Mouse (Mus musculus) lung, embryonic 14.5 days (tissue): ENCODE measurements around the gene Opa1. TPM values are rescaled to one million over a fixed set of nuclear protein-coding genes. Genes with fewer than 3 reads are reported as not detected.

Experiments
- ATAC-seq: fragments of 200-750 bp; cut with Nextera tagmentation; 2 replicates; pipeline ENCODE4 v1.8.0; 2017; ENCODE audit warnings: mild to moderate bottlenecking, moderate TSS enrichment, moderate library complexity; ENCODE audit not compliant: insufficient read depth
- DNase-seq: peaks from one replicate; pipeline ENCODE4 v3.0.0-alpha.2; 2015
- H3K27ac ChIP-seq: fragments of 300-500 bp; sonication (generic); 2 replicates; pipeline ENCODE4 v1.5.1; 2014; ENCODE audit warnings: low read depth, mild to moderate bottlenecking, moderate library complexity
- H3K27me3 ChIP-seq: fragments of 300-500 bp; sonication (generic); 2 replicates; pipeline ENCODE4 v1.6.1; 2014; ENCODE audit warnings: low read length, control low read depth; ENCODE audit not compliant: insufficient read depth
- H3K36me3 ChIP-seq: fragments of 300-500 bp; sonication (generic); 2 replicates; pipeline ENCODE4 v1.6.1; 2014; ENCODE audit warnings: control low read depth; ENCODE audit not compliant: insufficient read depth
- H3K4me1 ChIP-seq: fragments of 300-500 bp; sonication (generic); 2 replicates; pipeline ENCODE4 v1.6.1; 2014; ENCODE audit warnings: antibody characterized with exemption, control low read depth; ENCODE audit not compliant: insufficient read depth
- H3K4me2 ChIP-seq: fragments of 300-500 bp; sonication (generic); 2 replicates; pipeline ENCODE4 v1.6.1; 2014; ENCODE audit warnings: mild to moderate bottlenecking
- H3K4me3 ChIP-seq: fragments of 300-500 bp; sonication (generic); 2 replicates; pipeline ENCODE4 v1.5.1; 2014; ENCODE audit warnings: low read depth, low read length
- H3K9ac ChIP-seq: fragments of 300-500 bp; sonication (generic); 2 replicates; pipeline ENCODE4 v1.6.1; 2014
- H3K9me3 ChIP-seq: fragments of 300-500 bp; sonication (generic); 2 replicates; pipeline ENCODE4 v1.6.1; 2016; ENCODE audit warnings: low read depth, low read length, control low read depth
- CTCF ChIP-seq: IDR thresholded peaks from 2 replicates; pipeline ENCODE4 v1.5.1; 2016; ENCODE audit warnings: antibody characterized with exemption, low read depth
- WGBS: fragments of 180-500 bp; shearing (Covaris S2); extraction: QIAGEN DNeasy Blood & Tissue Kit; methylation state at CpG from one replicate; pipeline ENCODE4 v1.1.7; 2014; 5-methylcytosine and 5-hydroxymethylcytosine counted together
- polyA plus RNA-seq: library from polyadenylated mRNA; unstranded; fragments of >200 nt; fragmentation: Nextera tagmentation; extraction: Ambion mirVana; gene quantifications from 2 replicates; pipeline ENCODE4 v1.2.1, GENCODE M21; 2014

Opa1 gene
- polyA plus RNA-seq, 1 experiment from 2014 or later = 39.1 TPM

- no peak overlapping the region for H3K9ac ChIP-seq
- DNase-seq = no peak
- H3K27ac ChIP-seq = no peak overlapping the region
- no peak overlapping the region for H3K4me3 ChIP-seq
- TF ChIP-seq CTCF = no peak
- H3K36me3 ChIP-seq = no peaks in the 10 kb centered on the region
- peaks cover 7% of the 10 kb centered on the region for H3K4me1 ChIP-seq
- H3K27me3 ChIP-seq = no peaks in the 10 kb centered on the region
- H3K4me2 ChIP-seq = no peak overlapping the region
- WGBS = 68% methylated on average over 18 of the region's 18 CpGs
- H3K9me3 ChIP-seq = no peaks in the 10 kb centered on the region
- ATAC-seq = no peak
Measured at GRCm38 (mm10) chr16:29680548-29681175, 101.5 kb downstream of the Opa1 start.

GRCm38 (mm10) chr16:29682555-29683431 is 103.7 kb downstream of the Opa1 start:
- TF ChIP-seq CTCF = no peak
- Histone ChIP-seq H3K27ac (peak overlapping the region; percentile 2; the same call in 1 of the 2 replicates), H3K9ac (no peak overlapping the region), H3K27me3 (no peaks in the 10 kb centered on the region), H3K4me1 (peaks cover 7% of the 10 kb centered on the region), H3K4me2 (no peak overlapping the region; the same call in 1 of the 2 replicates), H3K4me3 (no peak overlapping the region), H3K9me3 (no peaks in the 10 kb centered on the region), H3K36me3 (no peaks in the 10 kb centered on the region)
- DNase-seq = peak; percentile 28
- 42% methylated on average over 17 of the region's 17 CpGs for WGBS
- peak; percentile 26; the same call in 1 of the 2 replicates for ATAC-seq

GRCm38 (mm10) chr16:29683563-29683962 is 104.4 kb downstream of the Opa1 start:
- H3K4me3 ChIP-seq = no peak overlapping the region
- H3K4me1 ChIP-seq = peaks cover 7% of the 10 kb centered on the region
- DNase-seq (peak; percentile 28), ATAC-seq (no peak)
- no peak for TF ChIP-seq CTCF
- WGBS = 15% methylated on average over 12 of the region's 12 CpGs
- H3K36me3 ChIP-seq = no peaks in the 10 kb centered on the region
- H3K27me3 ChIP-seq = no peaks in the 10 kb centered on the region
- peak overlapping the region; percentile 2; the same call in 1 of the 2 replicates for H3K27ac ChIP-seq
- no peak overlapping the region for H3K9ac ChIP-seq
- H3K4me2 ChIP-seq = peak overlapping the region; percentile 28
- no peaks in the 10 kb centered on the region for H3K9me3 ChIP-seq

GRCm38 (mm10) chr16:29684111-29684510 is 105.0 kb downstream of the Opa1 start:
- 49% methylated on average over 2 of the region's 2 CpGs for WGBS
- H3K4me1 ChIP-seq = peaks cover 7% of the 10 kb centered on the region
- no peak overlapping the region for H3K4me2 ChIP-seq
- H3K9ac ChIP-seq = no peak overlapping the region
- ATAC-seq = no peak
- H3K27ac ChIP-seq = peak overlapping the region; percentile 70
- no peak for TF ChIP-seq CTCF
- H3K36me3 ChIP-seq = no peaks in the 10 kb centered on the region
- no peaks in the 10 kb centered on the region for H3K27me3 ChIP-seq
- no peaks in the 10 kb centered on the region for H3K9me3 ChIP-seq
- DNase-seq = no peak
- H3K4me3 ChIP-seq = no peak overlapping the region

GRCm38 (mm10) chr16:29684641-29685040 is 105.5 kb downstream of the Opa1 start:
- H3K4me3 ChIP-seq = no peak overlapping the region
- no peak overlapping the region; the same call in 1 of the 2 replicates for H3K27ac ChIP-seq
- no peak overlapping the region for H3K9ac ChIP-seq
- H3K4me1 ChIP-seq = peaks cover 7% of the 10 kb centered on the region
- no peak overlapping the region for H3K4me2 ChIP-seq
- TF ChIP-seq CTCF = no peak
- ATAC-seq (no peak), DNase-seq (no peak)
- no peaks in the 10 kb centered on the region for H3K27me3 ChIP-seq
- H3K36me3 ChIP-seq = no peaks in the 10 kb centered on the region
- H3K9me3 ChIP-seq = no peaks in the 10 kb centered on the region
- 92% methylated on average over 2 of the region's 2 CpGs for WGBS

- ATAC-seq = no peak
- Histone ChIP-seq H3K27me3 (no peaks in the 10 kb centered on the region), H3K4me1 (peaks cover 7% of the 10 kb centered on the region), H3K36me3 (no peaks in the 10 kb centered on the region), H3K9ac (no peak overlapping the region), H3K9me3 (no peaks in the 10 kb centered on the region), H3K4me2 (no peak overlapping the region), H3K4me3 (no peak overlapping the region), H3K27ac (no peak overlapping the region)
- WGBS = 74% methylated on average over 6 of the region's 6 CpGs
- TF ChIP-seq CTCF = no peak
- peak; percentile 23 for DNase-seq
Measured at GRCm38 (mm10) chr16:29686141-29686540, 107.0 kb downstream of the Opa1 start.
